Comparison of ENCODE assay signal across 19 mouse cellular contexts in the genomic region with DNA sequence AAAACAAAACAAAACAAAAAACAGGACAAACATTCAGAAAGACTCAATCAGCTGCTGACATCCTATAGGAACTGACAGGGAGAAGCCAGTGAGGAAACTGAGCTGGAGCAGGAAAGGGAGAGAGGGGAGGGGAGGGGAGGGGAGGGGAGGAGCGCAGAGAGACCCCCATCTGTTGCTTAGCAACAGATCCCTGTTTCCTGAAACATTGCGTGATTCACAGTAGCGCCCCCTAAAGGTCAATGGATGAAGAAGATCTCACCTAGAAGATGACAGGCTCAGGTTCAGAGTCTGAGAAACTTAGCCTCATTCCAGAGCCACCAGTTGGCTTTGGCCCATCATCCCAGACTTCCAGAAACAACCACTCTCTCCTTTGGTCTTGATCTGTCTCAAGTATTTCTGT. TPM values are rescaled to one million over a fixed set of nuclear protein-coding genes. Genes with fewer than 3 reads are reported as not detected.
DNase-seq lines count a peak whose midpoint lies in the region; ATAC-seq and TF ChIP-seq lines count a peak whose summit lies in the region.
"Had no signal": no experiment of that assay in that cellular context is flagged by ENCODE, and none has a peak within 500 bp of the region (broad histone marks: within the 10 kb centered on the region; RNA-seq: fewer than 3 reads in every experiment).

No protein-coding gene starts in this region.

- no peak overlapping the region for H3K27ac ChIP-seq in heart, postnatal 0 days (ENCODE audit: low read depth)
- H3K27ac ChIP-seq: forebrain, embryonic 10.5 days; hindbrain, embryonic 12.5 days; macrophage had no signal

- ATAC-seq in heart, postnatal 0 days (ENCODE audit: insufficient read depth, low read depth): no peak

- 0 out of 2 replicates have a peak, but pooled peaks have one; percentile 7 for TF ChIP-seq CTCF in heart, postnatal 0 days (IDR thresholded peaks at IDR 0.05; ENCODE audit: low read depth)

- no peak for TF ChIP-seq EP300 in heart, postnatal 0 days (IDR thresholded peaks at IDR 0.05; ENCODE audit: low read depth)

- no peaks in the 10 kb centered on the region for H3K27me3 ChIP-seq in heart, postnatal 0 days (ENCODE audit: control insufficient read depth, insufficient read depth, low read length)

- DNase-seq in heart, postnatal 0 days (ENCODE audit: low spot score): no peak
- DNase-seq in heart, postnatal 36 days: no peak
- DNase-seq in thymus, postnatal 0 days (ENCODE audit: low spot score): peak; percentile 54
- DNase-seq in thymus, adult 18-20 months: no peak
- peak; percentile 24 for DNase-seq in c-Kit-positive CD71-positive TER-119-negative erythroid progenitor cells, embryonic 14.5 days (ENCODE audit: low read depth)
- no peak for DNase-seq in kidney, adult 11 months
- DNase-seq in thymus, postnatal 4 days: no peak
- no peak for DNase-seq in spleen, postnatal 36 days (ENCODE audit: low spot score in 2 of 2)
- DNase-seq: gastrocnemius, postnatal 10 days; kidney, postnatal 10 days; spleen, adult 18-20 months; thymus, postnatal 25 days had no signal

- no peaks in the 10 kb centered on the region for H3K9me3 ChIP-seq in heart, postnatal 0 days (replicated peaks; ENCODE audit: control insufficient read depth, low read length)
- H3K9me3 ChIP-seq: hindbrain, embryonic 12.5 days had no signal

- no peaks in the 10 kb centered on the region for H3K36me3 ChIP-seq in heart, postnatal 0 days (replicated peaks; ENCODE audit: control insufficient read depth, insufficient read depth, low read length)
- H3K36me3 ChIP-seq: forebrain, embryonic 10.5 days; hindbrain, embryonic 12.5 days had no signal

- no peak overlapping the region for H3K4me3 ChIP-seq in heart, postnatal 0 days (ENCODE audit: low read depth, low read length)
- H3K4me3 ChIP-seq: forebrain, embryonic 10.5 days; hindbrain, embryonic 12.5 days had no signal

- H3K9ac ChIP-seq in heart, postnatal 0 days (replicated peaks; ENCODE audit: low read depth, low read length): no peak overlapping the region
- H3K9ac ChIP-seq: hindbrain, embryonic 12.5 days had no signal

- WGBS in heart, postnatal 0 days: 46% methylated on average over 3 of the region's 3 CpGs

- no peak overlapping the region for H3K4me2 ChIP-seq in heart, postnatal 0 days (ENCODE audit: low read depth, low read length)
- H3K4me2 ChIP-seq: heart, embryonic 11.5 days; hindbrain, embryonic 12.5 days had no signal

- peaks cover 10% of the 10 kb centered on the region; the same call in 1 of the 2 replicates for H3K4me1 ChIP-seq in heart, postnatal 0 days (ENCODE audit: control insufficient read depth, insufficient read depth)

- intact Hi-C loops in heart, postnatal 36 days (cut with DNase I): no loop called here

RNA-seq across cellular contexts. Expression of gene Fbxw4, which starts 33.9 kb away (rescaled TPM):
- 43.7 and 53.1 TPM in 2 replicates for total RNA-seq in heart, postnatal 0 days (2014; rRNA removed; ENCODE audit: low replicate concordance)
- 3.0 and 3.6 TPM in 2 replicates for polyA plus RNA-seq in heart, postnatal 0 days (2015; fragmentation: Nextera tagmentation; extraction: Ambion mirVana)
- total RNA-seq in heart, postnatal 36 days (2021): 10 to 100 TPM; 28.1 to 29.4 TPM
- 23.0 and 24.5 TPM in 2 replicates for polyA plus RNA-seq in thymus, postnatal 0 days (2015; fragmentation: Nextera tagmentation; extraction: Ambion mirVana)

RNA-seq across cellular contexts. Expression of gene Fgf8, which starts 48.7 kb away (rescaled TPM):
- total RNA-seq in heart, postnatal 0 days (2014; rRNA removed; ENCODE audit: low replicate concordance): not detected in 2 replicates
- polyA plus RNA-seq in heart, postnatal 0 days (2015; fragmentation: Nextera tagmentation; extraction: Ambion mirVana): not detected in 2 replicates
- total RNA-seq in heart, postnatal 36 days (2021): not detected
- 0.17 and 0.19 TPM in 2 replicates for polyA plus RNA-seq in thymus, postnatal 0 days (2015; fragmentation: Nextera tagmentation; extraction: Ambion mirVana)
- total RNA-seq: adrenal gland, adult 18-20 months; gastrocnemius, postnatal 10 days; left cerebral cortex, adult 18-20 months; liver, adult 2 months had no signal
- polyA plus RNA-seq: liver, adult 2 months; macrophage had no signal

RNA-seq across cellular contexts. Expression of gene Npm3, which starts 55.3 kb away (rescaled TPM):
- 38.2 and 43.3 TPM in 2 replicates for total RNA-seq in heart, postnatal 0 days (2014; rRNA removed; ENCODE audit: low replicate concordance)
- polyA plus RNA-seq in heart, postnatal 0 days (2015; fragmentation: Nextera tagmentation; extraction: Ambion mirVana): 7.6 TPM in 2 replicates
- total RNA-seq in heart, postnatal 36 days (2021): 10 to 100 TPM; 15.0 to 15.9 TPM
- polyA plus RNA-seq in thymus, postnatal 0 days (2015; fragmentation: Nextera tagmentation; extraction: Ambion mirVana): 27.4 and 34.1 TPM in 2 replicates

Comparison
In these comparisons a context has a peak if more than half of its experiments do, and no peak if none do; other contexts are left out.
1. DNase-seq: peak in thymus, postnatal 0 days (single experiment) and c-Kit-positive CD71-positive TER-119-negative erythroid progenitor cells, embryonic 14.5 days (single experiment); none in heart, postnatal 0 days (single experiment), heart, postnatal 36 days (0 of 2), thymus, adult 18-20 months (0 of 2), kidney, adult 11 months (single experiment), thymus, postnatal 4 days (single experiment) and spleen, postnatal 36 days (0 of 2).